Mouse (Mus musculus) adrenal gland, adult (tissue): ENCODE results near the gene Gm10406.
"Not testable (repeated sequence)": the region's sequence is repeated elsewhere in the genome, so short reads cannot be mapped to it uniquely, and the experiment has no call there.

ENCODE experiments used
- DNase-seq, 2 experiments: peaks; one replicate each; pipeline ENCODE4 v3.0.0; 2022 to 2023; ENCODE audit warnings: low spot score in 1 of 2; ENCODE audit not compliant: inconsistent age in 2 of 2

Gene Gm10406

GRCm38 (mm10) chr14:7026781-7027749 is at the start of gene Gm10406:
Gene Gm10406, minus strand, starts transcription at chr14:7027449.
- peak; percentile 25 to 60 for DNase-seq

GRCm38 (mm10) chr14:7044870-7045269 is 17.6 kb upstream of the Gm10406 start, which contains the start of gene Gm3685:
Gene Gm3685, minus strand, starts transcription at chr14:7044970.
- DNase-seq = not testable (repeated sequence)

GRCm38 (mm10) chr14:7026274-7026673 is 975 bp downstream of the Gm10406 start:
- peak; percentile 9 to 46 for DNase-seq

GRCm38 (mm10) chr14:6973718-6974117 is 53.5 kb downstream of the Gm10406 start, which contains the start of gene Gm6356:
Gene Gm6356, minus strand, starts transcription at chr14:6973818.
- DNase-seq = not testable (repeated sequence)
